Mouse (Mus musculus): ENCODE results near the gene Mrpl17. TPM values are rescaled to one million over a fixed set of nuclear protein-coding genes. Genes with fewer than 3 reads are reported as not detected.
"Not testable (repeated sequence)": the region's sequence is repeated elsewhere in the genome, so short reads cannot be mapped to it uniquely, and the experiment has no call there.

Mrpl17 gene
- 218 and 251 TPM in 2 replicates for polyA plus RNA-seq (2016; fragmentation: Nextera tagmentation; extraction: Ambion mirVana)

DNA sequence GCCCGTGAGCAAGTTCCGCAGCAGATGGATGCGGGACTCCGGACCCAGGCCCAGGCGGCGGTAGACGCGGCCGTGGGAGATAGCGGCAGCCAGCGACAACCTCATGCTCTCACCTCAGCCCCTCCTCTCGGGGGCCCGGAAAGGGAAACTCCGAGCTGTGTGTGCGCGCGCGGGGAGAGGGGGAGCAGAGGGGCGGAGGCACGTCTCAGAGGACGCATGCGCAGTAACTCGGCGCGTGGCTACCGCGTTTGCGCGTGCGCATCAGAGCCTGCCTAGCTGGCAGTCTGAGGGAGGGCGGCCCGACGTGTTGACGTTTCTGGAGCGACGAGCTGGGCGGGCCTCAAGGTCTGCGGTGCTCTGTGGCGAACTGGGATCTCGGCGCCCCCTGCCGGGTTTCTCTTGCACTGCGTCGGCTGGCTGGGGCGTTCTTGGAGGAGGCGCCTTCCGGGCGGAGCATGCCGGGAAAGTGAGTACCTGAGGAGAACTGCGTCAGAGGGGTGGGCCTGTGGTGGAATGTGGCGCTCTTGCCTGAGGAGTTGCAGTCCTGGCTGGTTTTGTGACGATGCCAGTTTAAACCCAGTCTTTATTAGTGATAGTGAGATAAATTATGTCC lies at the start of gene Mrpl17:
Mrpl17 (minus strand) TSS at position 223 of the 613 bp plus-strand sequence.
- Histone ChIP-seq H3K27ac (peak within 1 kb of the TSS; percentile 89), H3K27me3 (no peaks in the 10 kb centered on the region), H3K4me2 (replicated peaks) (peak within 1 kb of the TSS; percentile 72), H3K4me3 (peak within 1 kb of the TSS; percentile 75), H3K9ac (peak within 1 kb of the TSS; percentile 91), H3K4me1 (peaks cover 11% of the 10 kb centered on the region), H3K36me3 (peaks cover 15% of the 10 kb centered on the region), H3K9me3 (replicated peaks) (no peaks in the 10 kb centered on the region)
- WGBS = 1% methylated on average over 46 of the region's 52 CpGs
- peak; percentile 99 for ATAC-seq (ENCODE audit: low FRiP score)

- WGBS = no CpG with 5 or more reads among the region's 2 CpGs
- ATAC-seq (ENCODE audit: low FRiP score); H3K4me1 ChIP-seq; H3K4me3 ChIP-seq; H3K4me2 ChIP-seq (replicated peaks); H3K9ac ChIP-seq; H3K36me3 ChIP-seq; H3K9me3 ChIP-seq (replicated peaks); H3K27me3 ChIP-seq; H3K27ac ChIP-seq: not testable (repeated sequence)
Measured at GRCm38 (mm10) chr7:105855718-105856560, 45.0 kb upstream of the Mrpl17 start.

GRCm38 (mm10) chr7:105824281-105824680 lies 13.4 kb upstream of the Mrpl17 start:
- H3K4me1 ChIP-seq = no peaks in the 10 kb centered on the region
- H3K4me3 ChIP-seq = no peak overlapping the region
- H3K27me3 ChIP-seq = no peaks in the 10 kb centered on the region
- H3K9ac ChIP-seq = no peak overlapping the region
- H3K4me2 ChIP-seq (replicated peaks) = no peak overlapping the region
- no peaks in the 10 kb centered on the region for H3K36me3 ChIP-seq
- H3K27ac ChIP-seq = no peak overlapping the region
- H3K9me3 ChIP-seq (replicated peaks) = no peaks in the 10 kb centered on the region
- no peak for ATAC-seq (ENCODE audit: low FRiP score)
- 79% methylated on average over 7 of the region's 7 CpGs for WGBS

DNA sequence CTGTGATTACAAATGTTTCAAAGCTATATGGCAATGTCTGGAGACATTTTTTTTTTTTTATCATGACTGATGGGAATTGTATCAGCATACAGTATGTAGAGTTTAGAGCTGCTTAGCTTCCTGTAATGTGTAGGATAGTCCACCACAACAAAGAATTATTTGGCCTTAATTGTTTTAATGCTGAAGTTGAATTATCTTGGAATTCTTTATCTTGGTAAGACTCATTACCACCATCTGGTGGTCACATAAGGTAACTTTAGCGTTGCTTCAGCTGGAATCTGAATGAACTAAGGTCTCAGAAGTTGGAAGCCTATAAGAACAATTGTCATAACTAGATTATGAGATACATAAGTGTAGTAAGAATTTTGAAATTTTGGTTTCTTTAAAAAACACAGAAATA lies 7.6 kb upstream of the Mrpl17 start:
- no peaks in the 10 kb centered on the region for H3K27me3 ChIP-seq
- WGBS = 0% methylated on average over 1 of the region's 1 CpGs

DNA sequence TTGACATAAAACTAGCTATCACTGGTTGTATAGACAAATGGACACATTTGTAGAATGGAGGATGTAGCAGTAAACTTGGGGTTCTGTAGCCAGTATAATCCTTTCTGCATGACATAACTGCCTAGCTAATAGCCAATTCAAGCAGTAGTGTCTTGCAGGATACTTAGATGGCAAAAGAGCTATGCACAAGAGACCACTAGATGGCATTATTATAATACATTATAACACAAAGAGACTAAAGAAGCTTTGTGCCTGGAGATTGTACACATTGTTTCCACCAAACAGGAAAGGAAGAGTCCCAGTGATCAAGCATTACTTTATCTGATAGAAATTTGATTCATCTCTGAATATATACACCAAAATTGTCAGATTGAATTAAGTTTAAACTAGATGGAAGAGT lies 5.8 kb upstream of the Mrpl17 start:
- Histone ChIP-seq H3K27ac (no peak overlapping the region), H3K9ac (no peak overlapping the region), H3K9me3 (replicated peaks) (no peaks in the 10 kb centered on the region), H3K4me3 (no peak overlapping the region), H3K36me3 (no peaks in the 10 kb centered on the region), H3K4me1 (no peaks in the 10 kb centered on the region), H3K27me3 (no peaks in the 10 kb centered on the region), H3K4me2 (replicated peaks) (no peak overlapping the region)
- ATAC-seq (ENCODE audit: low FRiP score) = no peak

More for the DNA sequence above, 7.6 kb upstream of the Mrpl17 start:
- no peak overlapping the region for H3K27ac ChIP-seq
- H3K36me3 ChIP-seq = no peaks in the 10 kb centered on the region
- H3K4me2 ChIP-seq (replicated peaks) = no peak overlapping the region
- H3K4me1 ChIP-seq = no peaks in the 10 kb centered on the region
- H3K4me3 ChIP-seq = no peak overlapping the region
- H3K9ac ChIP-seq = no peak overlapping the region
- no peak for ATAC-seq (ENCODE audit: low FRiP score)
- H3K9me3 ChIP-seq (replicated peaks) = no peaks in the 10 kb centered on the region

- no peaks in the 10 kb centered on the region for H3K9me3 ChIP-seq (replicated peaks)
- H3K4me2 ChIP-seq (replicated peaks) = no peak overlapping the region
- peaks cover 11% of the 10 kb centered on the region for H3K4me1 ChIP-seq
- H3K27ac ChIP-seq = no peak overlapping the region
- peaks cover 14% of the 10 kb centered on the region for H3K36me3 ChIP-seq
- ATAC-seq (ENCODE audit: low FRiP score) = no peak
- WGBS = 76% methylated on average over 3 of the region's 3 CpGs
- no peak overlapping the region for H3K9ac ChIP-seq
- H3K27me3 ChIP-seq = no peaks in the 10 kb centered on the region
- H3K4me3 ChIP-seq = no peak overlapping the region
Measured at GRCm38 (mm10) chr7:105813326-105813725, 2.4 kb upstream of the Mrpl17 start.

- WGBS = 82% methylated on average over 3 of the region's 3 CpGs
Measured at GRCm38 (mm10) chr7:105812566-105812965, 1.7 kb upstream of the Mrpl17 start.

GRCm38 (mm10) chr7:105811516-105811915 lies 617 bp upstream of the Mrpl17 start:
- H3K9me3 ChIP-seq (replicated peaks) = no peaks in the 10 kb centered on the region

More at GRCm38 (mm10) chr7:105812566-105812965, 1.7 kb upstream of the Mrpl17 start:
- Histone ChIP-seq H3K9me3 (replicated peaks) (no peaks in the 10 kb centered on the region), H3K27ac (no peak overlapping the region), H3K36me3 (peaks cover 15% of the 10 kb centered on the region), H3K4me3 (no peak overlapping the region), H3K9ac (no peak overlapping the region), H3K4me1 (peaks cover 11% of the 10 kb centered on the region), H3K27me3 (no peaks in the 10 kb centered on the region), H3K4me2 (replicated peaks) (no peak overlapping the region)
- no peak for ATAC-seq (ENCODE audit: low FRiP score)

GRCm38 (mm10) chr7:105810280-105810876 lies 521 bp downstream of the Mrpl17 start:
- no peak for ATAC-seq (ENCODE audit: low FRiP score)
- Histone ChIP-seq H3K27ac (peak overlapping the region; percentile 89), H3K27me3 (no peaks in the 10 kb centered on the region), H3K9me3 (replicated peaks) (no peaks in the 10 kb centered on the region), H3K36me3 (peaks cover 15% of the 10 kb centered on the region), H3K9ac (peak overlapping the region; percentile 91), H3K4me2 (replicated peaks) (peak overlapping the region; percentile 72), H3K4me3 (peak overlapping the region; percentile 75), H3K4me1 (peaks cover 11% of the 10 kb centered on the region)
- WGBS = 6% methylated on average over 37 of the region's 37 CpGs

More at GRCm38 (mm10) chr7:105811516-105811915, 617 bp upstream of the Mrpl17 start:
- peak; percentile 26 for ATAC-seq (ENCODE audit: low FRiP score)
- H3K27me3 ChIP-seq = no peaks in the 10 kb centered on the region
- H3K9ac ChIP-seq = no peak overlapping the region
- H3K4me3 ChIP-seq = peak overlapping the region; percentile 75; the same call in 1 of the 2 replicates
- H3K4me2 ChIP-seq (replicated peaks) = peak overlapping the region; percentile 72; the same call in 1 of the 2 replicates
- H3K4me1 ChIP-seq = peaks cover 11% of the 10 kb centered on the region
- peaks cover 15% of the 10 kb centered on the region for H3K36me3 ChIP-seq
- H3K27ac ChIP-seq = no peak overlapping the region

DNA sequence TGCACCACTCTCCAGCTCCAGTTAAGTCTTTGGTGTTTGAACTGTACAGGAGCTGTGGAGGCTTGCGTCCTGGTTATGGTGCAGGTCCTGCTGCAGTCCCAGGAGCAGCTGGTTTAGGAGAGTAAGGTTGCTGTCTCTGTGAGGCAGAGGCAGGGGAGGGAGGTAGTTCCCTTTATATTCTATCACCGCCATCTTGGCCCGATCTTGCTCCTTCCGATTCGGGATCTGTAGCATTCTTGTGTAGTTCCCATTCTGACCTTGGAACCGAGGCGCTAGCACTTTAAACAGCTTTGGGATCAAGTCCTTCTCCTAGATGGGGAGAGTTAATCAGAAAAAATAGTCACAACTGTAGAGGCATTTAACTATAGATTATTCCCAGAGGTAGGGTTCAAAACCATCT lies 1.1 kb downstream of the Mrpl17 start:
- Histone ChIP-seq H3K9me3 (replicated peaks) (no peaks in the 10 kb centered on the region), H3K27ac (no peak overlapping the region), H3K4me1 (peaks cover 11% of the 10 kb centered on the region), H3K4me2 (replicated peaks) (peak overlapping the region; percentile 72), H3K36me3 (peaks cover 15% of the 10 kb centered on the region), H3K27me3 (no peaks in the 10 kb centered on the region), H3K9ac (peak overlapping the region; percentile 91), H3K4me3 (peak overlapping the region; percentile 75)
- no peak for ATAC-seq (ENCODE audit: low FRiP score)
- WGBS = 85% methylated on average over 7 of the region's 7 CpGs

GRCm38 (mm10) chr7:105808385-105808784 lies 2.5 kb downstream of the Mrpl17 start:
- Histone ChIP-seq H3K4me2 (replicated peaks) (no peak overlapping the region), H3K27ac (no peak overlapping the region), H3K9me3 (replicated peaks) (no peaks in the 10 kb centered on the region), H3K36me3 (peaks cover 15% of the 10 kb centered on the region), H3K4me1 (peaks cover 11% of the 10 kb centered on the region), H3K4me3 (no peak overlapping the region), H3K27me3 (no peaks in the 10 kb centered on the region), H3K9ac (no peak overlapping the region)
- no peak for ATAC-seq (ENCODE audit: low FRiP score)
- 93% methylated on average over 1 of the region's 1 CpGs for WGBS

GRCm38 (mm10) chr7:105806716-105807115 lies 4.2 kb downstream of the Mrpl17 start:
- H3K9me3 ChIP-seq (replicated peaks) = no peaks in the 10 kb centered on the region
- H3K27ac ChIP-seq = no peak overlapping the region
- peaks cover 11% of the 10 kb centered on the region for H3K4me1 ChIP-seq
- no peak overlapping the region for H3K4me3 ChIP-seq
- H3K9ac ChIP-seq = no peak overlapping the region
- WGBS = 71% methylated on average over 2 of the region's 2 CpGs
- no peaks in the 10 kb centered on the region for H3K27me3 ChIP-seq
- no peak overlapping the region for H3K4me2 ChIP-seq (replicated peaks)
- H3K36me3 ChIP-seq = peaks cover 15% of the 10 kb centered on the region
- ATAC-seq (ENCODE audit: low FRiP score) = no peak

Data from hindbrain, embryonic 12.5 days (tissue).